Mouse (Mus musculus): ENCODE data around the gene 6330409D20Rik. TPM values are rescaled to one million over a fixed set of nuclear protein-coding genes. Genes with fewer than 3 reads are reported as not detected.

The 6330409D20Rik gene
- under 1 TPM in 1 of 2 experiments, not detected in 1; 0.30 TPM for total RNA-seq (2021)
- long read RNA-seq, experiment 1 = 0 reads
- long read RNA-seq, experiment 2 = 0 reads

GRCm38 (mm10) chr2:32740916-32741272, at the start of gene 6330409D20Rik:
TSS of gene 6330409D20Rik (minus strand) at chr2:32741016.
- no peak for DNase-seq

- DNase-seq = no peak
Measured at GRCm38 (mm10) chr2:32788581-32788980, 47.8 kb upstream of the 6330409D20Rik start.

GRCm38 (mm10) chr2:32787176-32787575, 46.4 kb upstream of the 6330409D20Rik start:
- no peak for DNase-seq

- DNase-seq = no peak
Measured at GRCm38 (mm10) chr2:32784048-32784681, 43.3 kb upstream of the 6330409D20Rik start, which contains the start of gene Cfap157. TSS of gene Cfap157 (minus strand) at chr2:32784428.

GRCm38 (mm10) chr2:32781710-32782109, 40.9 kb upstream of the 6330409D20Rik start:
- DNase-seq = no peak

GRCm38 (mm10) chr2:32779714-32780113, 38.9 kb upstream of the 6330409D20Rik start:
- DNase-seq = no peak

- DNase-seq = peak; percentile 78
Measured at GRCm38 (mm10) chr2:32779131-32779530, 38.3 kb upstream of the 6330409D20Rik start.

GRCm38 (mm10) chr2:32778081-32778480, 37.3 kb upstream of the 6330409D20Rik start:
- DNase-seq = no peak

GRCm38 (mm10) chr2:32776192-32776591, 35.4 kb upstream of the 6330409D20Rik start:
- DNase-seq = no peak

- peak; percentile 98 for DNase-seq
Measured at GRCm38 (mm10) chr2:32775359-32776074, 34.7 kb upstream of the 6330409D20Rik start, which contains the start of the genes Ttc16 and Ptrh1. TSS of gene Ttc16 (minus strand) at chr2:32775633. TSS of gene Ptrh1 (plus strand) at chr2:32775786.

- no peak for DNase-seq
Measured at GRCm38 (mm10) chr2:32772626-32773279, 31.9 kb upstream of the 6330409D20Rik start.

- DNase-seq = no peak
Measured at GRCm38 (mm10) chr2:32771886-32772285, 31.1 kb upstream of the 6330409D20Rik start.

GRCm38 (mm10) chr2:32769327-32770085, 28.7 kb upstream of the 6330409D20Rik start:
- DNase-seq = no peak

GRCm38 (mm10) chr2:32768661-32769285, 28.0 kb upstream of the 6330409D20Rik start:
- DNase-seq = no peak

- no peak for DNase-seq
Measured at GRCm38 (mm10) chr2:32767241-32767640, 26.4 kb upstream of the 6330409D20Rik start.

GRCm38 (mm10) chr2:32763353-32763752, 22.5 kb upstream of the 6330409D20Rik start:
- no peak for DNase-seq

GRCm38 (mm10) chr2:32761859-32762258, 21.0 kb upstream of the 6330409D20Rik start:
- DNase-seq = no peak

GRCm38 (mm10) chr2:32761361-32761760, 20.5 kb upstream of the 6330409D20Rik start:
- no peak for DNase-seq

- no peak for DNase-seq
Measured at GRCm38 (mm10) chr2:32759001-32759400, 18.2 kb upstream of the 6330409D20Rik start.

- no peak for DNase-seq
Measured at GRCm38 (mm10) chr2:32758503-32758902, 17.7 kb upstream of the 6330409D20Rik start.

- peak; percentile 98 for DNase-seq
Measured at GRCm38 (mm10) chr2:32757056-32757845, 16.4 kb upstream of the 6330409D20Rik start, which contains the start of gene Tor2a. TSS of gene Tor2a (plus strand) at chr2:32757234.
